Mouse (Mus musculus) lung, embryonic 14.5 days (tissue): ENCODE results near the gene Cx3cl1. TPM values are rescaled to one million over a fixed set of nuclear protein-coding genes. Genes with fewer than 3 reads are reported as not detected.

ENCODE experiments used
- ATAC-seq: fragments of 200-750 bp; cut with Nextera tagmentation; 2 replicates; pipeline ENCODE4 v1.8.0; 2017; ENCODE audit warnings: mild to moderate bottlenecking, moderate TSS enrichment, moderate library complexity; ENCODE audit not compliant: insufficient read depth
- DNase-seq: peaks from one replicate; pipeline ENCODE4 v3.0.0-alpha.2; 2015
- H3K27ac ChIP-seq: fragments of 300-500 bp; sonication (generic); 2 replicates; pipeline ENCODE4 v1.5.1; 2014; ENCODE audit warnings: low read depth, mild to moderate bottlenecking, moderate library complexity
- H3K27me3 ChIP-seq: fragments of 300-500 bp; sonication (generic); 2 replicates; pipeline ENCODE4 v1.6.1; 2014; ENCODE audit warnings: low read length, control low read depth; ENCODE audit not compliant: insufficient read depth
- H3K36me3 ChIP-seq: fragments of 300-500 bp; sonication (generic); 2 replicates; pipeline ENCODE4 v1.6.1; 2014; ENCODE audit warnings: control low read depth; ENCODE audit not compliant: insufficient read depth
- H3K4me1 ChIP-seq: fragments of 300-500 bp; sonication (generic); 2 replicates; pipeline ENCODE4 v1.6.1; 2014; ENCODE audit warnings: antibody characterized with exemption, control low read depth; ENCODE audit not compliant: insufficient read depth
- H3K4me2 ChIP-seq: fragments of 300-500 bp; sonication (generic); 2 replicates; pipeline ENCODE4 v1.6.1; 2014; ENCODE audit warnings: mild to moderate bottlenecking
- H3K4me3 ChIP-seq: fragments of 300-500 bp; sonication (generic); 2 replicates; pipeline ENCODE4 v1.5.1; 2014; ENCODE audit warnings: low read depth, low read length
- H3K9ac ChIP-seq: fragments of 300-500 bp; sonication (generic); 2 replicates; pipeline ENCODE4 v1.6.1; 2014
- H3K9me3 ChIP-seq: fragments of 300-500 bp; sonication (generic); 2 replicates; pipeline ENCODE4 v1.6.1; 2016; ENCODE audit warnings: low read depth, low read length, control low read depth
- CTCF ChIP-seq: IDR thresholded peaks from 2 replicates; pipeline ENCODE4 v1.5.1; 2016; ENCODE audit warnings: antibody characterized with exemption, low read depth
- WGBS: fragments of 180-500 bp; shearing (Covaris S2); extraction: QIAGEN DNeasy Blood & Tissue Kit; methylation state at CpG from one replicate; pipeline ENCODE4 v1.1.7; 2014; 5-methylcytosine and 5-hydroxymethylcytosine counted together
- polyA plus RNA-seq: library from polyadenylated mRNA; unstranded; fragments of >200 nt; fragmentation: Nextera tagmentation; extraction: Ambion mirVana; gene quantifications from 2 replicates; pipeline ENCODE4 v1.2.1, GENCODE M21; 2014

Cx3cl1 gene
- polyA plus RNA-seq, 1 experiment from 2014 or later = 7.3 TPM

DNA sequence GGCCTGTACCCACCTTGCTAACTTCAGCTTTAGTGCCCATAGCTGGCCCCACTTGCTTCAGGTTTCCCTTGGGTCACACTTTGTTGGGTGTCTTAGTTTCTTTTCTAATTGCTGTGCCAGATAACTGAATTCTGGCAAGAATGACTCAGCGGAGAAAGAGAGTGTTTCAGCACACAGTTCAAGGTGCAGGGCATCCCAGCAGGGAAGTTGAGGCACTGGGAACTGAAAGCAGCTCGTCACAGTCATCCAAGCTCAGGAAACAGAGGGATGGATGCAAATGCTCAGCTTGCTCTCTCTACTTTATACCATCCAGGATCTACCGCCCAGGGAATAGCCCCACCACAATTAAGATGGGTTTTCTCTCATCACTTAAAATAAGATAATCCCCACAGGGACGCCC is 23.4 kb upstream of the Cx3cl1 start:
- Histone ChIP-seq H3K4me2 (no peak overlapping the region), H3K9ac (no peak overlapping the region), H3K27ac (no peak overlapping the region), H3K4me3 (no peak overlapping the region), H3K4me1 (no peaks in the 10 kb centered on the region), H3K9me3 (no peaks in the 10 kb centered on the region), H3K27me3 (no peaks in the 10 kb centered on the region), H3K36me3 (no peaks in the 10 kb centered on the region)
- DNase-seq = no peak
- TF ChIP-seq CTCF = no peak
- WGBS = 55% methylated on average over 4 of the region's 4 CpGs
- ATAC-seq = no peak

DNA sequence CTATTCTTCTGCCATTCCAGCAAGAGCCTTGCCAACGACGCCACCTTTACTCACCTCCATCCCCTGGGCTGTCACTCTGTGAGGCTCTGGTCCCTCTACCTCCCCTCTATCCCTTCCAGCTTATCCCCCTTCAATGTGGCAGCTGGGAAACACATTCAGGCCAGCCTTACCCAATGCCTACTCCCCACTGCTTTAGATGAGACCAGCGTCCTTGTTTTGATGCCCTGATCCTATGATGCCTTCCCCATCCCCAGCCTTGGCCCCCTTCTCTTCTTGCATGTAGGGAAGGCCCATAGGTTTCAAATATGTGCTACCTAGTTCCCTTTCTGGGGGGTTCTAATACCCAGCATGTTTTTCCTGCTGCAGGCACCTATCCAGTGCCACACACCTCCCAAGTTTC is 21.9 kb upstream of the Cx3cl1 start:
- Histone ChIP-seq H3K27me3 (no peaks in the 10 kb centered on the region), H3K27ac (no peak overlapping the region), H3K9ac (no peak overlapping the region), H3K4me3 (no peak overlapping the region), H3K4me1 (no peaks in the 10 kb centered on the region), H3K9me3 (no peaks in the 10 kb centered on the region), H3K36me3 (no peaks in the 10 kb centered on the region), H3K4me2 (no peak overlapping the region)
- no peak for DNase-seq
- 73% methylated on average over 3 of the region's 3 CpGs for WGBS
- TF ChIP-seq CTCF = no peak
- ATAC-seq = no peak

DNA sequence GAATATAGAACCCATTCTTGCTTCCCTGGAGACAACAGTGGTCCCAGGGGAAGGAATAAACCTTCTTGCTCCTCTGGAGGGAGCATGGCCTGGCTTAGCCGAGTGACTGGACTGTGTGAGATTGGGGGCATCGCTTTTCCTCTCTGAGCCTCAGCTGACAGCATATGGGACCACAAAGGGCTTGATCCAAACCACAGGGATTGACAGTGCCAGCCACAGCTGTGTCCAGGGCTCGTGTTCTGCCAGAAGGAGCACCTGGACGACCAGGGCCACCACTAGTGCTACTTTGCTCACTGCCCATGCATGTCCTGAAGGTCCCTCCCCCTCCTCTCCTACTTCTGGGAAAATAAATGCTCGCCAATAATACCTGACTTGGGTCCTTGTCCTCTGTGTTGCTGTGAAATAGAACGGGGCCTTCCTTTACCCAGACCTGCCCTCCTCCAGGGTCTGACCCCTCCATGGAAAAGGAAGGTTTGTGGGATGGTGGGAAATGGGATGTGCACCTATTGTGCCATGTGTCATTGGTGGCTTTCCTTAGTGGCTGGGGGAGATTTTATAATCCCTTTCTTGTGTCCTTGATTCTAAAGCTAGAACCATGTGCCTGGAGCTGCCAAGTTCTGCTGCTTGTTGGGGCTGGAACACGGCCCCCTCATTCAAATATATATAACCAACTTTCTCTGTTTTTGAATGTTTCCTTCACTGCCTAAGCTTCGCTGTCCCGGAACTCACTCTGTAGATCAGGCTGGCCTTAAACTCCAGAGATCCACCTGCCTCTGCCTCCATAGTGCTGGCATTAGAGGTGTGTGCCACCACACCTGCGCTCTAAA is 20.6 kb upstream of the Cx3cl1 start:
- WGBS = 77% methylated on average over 10 of the region's 10 CpGs
- H3K36me3 ChIP-seq = no peaks in the 10 kb centered on the region
- no peak overlapping the region for H3K4me3 ChIP-seq
- no peak for DNase-seq
- no peak overlapping the region for H3K9ac ChIP-seq
- no peaks in the 10 kb centered on the region for H3K4me1 ChIP-seq
- ATAC-seq = no peak
- H3K27ac ChIP-seq = no peak overlapping the region
- TF ChIP-seq CTCF = no peak
- no peaks in the 10 kb centered on the region for H3K27me3 ChIP-seq
- no peaks in the 10 kb centered on the region for H3K9me3 ChIP-seq
- H3K4me2 ChIP-seq = no peak overlapping the region

DNA sequence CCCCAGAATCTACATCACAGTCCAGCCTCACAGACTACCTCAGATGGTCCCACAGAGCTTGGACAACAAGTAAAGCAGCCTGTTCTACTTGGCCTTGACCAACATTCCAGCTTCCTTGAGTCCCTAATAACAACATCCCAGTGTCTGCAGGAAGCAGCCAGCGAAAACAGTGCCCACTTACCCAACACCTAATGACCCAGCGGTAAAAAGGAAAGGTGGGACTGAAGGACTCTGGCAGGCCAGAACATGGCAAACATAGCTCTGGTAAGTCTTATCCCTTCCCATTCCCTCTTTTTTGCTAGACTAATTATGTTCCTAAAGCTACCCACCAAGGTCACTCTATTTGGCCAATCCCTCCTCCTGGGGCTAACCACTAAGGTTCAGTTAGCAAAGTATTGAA is 17.8 kb upstream of the Cx3cl1 start:
- TF ChIP-seq CTCF = no peak
- H3K4me3 ChIP-seq = no peak overlapping the region
- H3K9ac ChIP-seq = no peak overlapping the region
- no peaks in the 10 kb centered on the region for H3K4me1 ChIP-seq
- WGBS = 77% methylated on average over 2 of the region's 2 CpGs
- no peaks in the 10 kb centered on the region for H3K27me3 ChIP-seq
- H3K4me2 ChIP-seq = no peak overlapping the region
- no peaks in the 10 kb centered on the region for H3K9me3 ChIP-seq
- DNase-seq (no peak), ATAC-seq (no peak)
- H3K27ac ChIP-seq = no peak overlapping the region
- H3K36me3 ChIP-seq = no peaks in the 10 kb centered on the region

DNA sequence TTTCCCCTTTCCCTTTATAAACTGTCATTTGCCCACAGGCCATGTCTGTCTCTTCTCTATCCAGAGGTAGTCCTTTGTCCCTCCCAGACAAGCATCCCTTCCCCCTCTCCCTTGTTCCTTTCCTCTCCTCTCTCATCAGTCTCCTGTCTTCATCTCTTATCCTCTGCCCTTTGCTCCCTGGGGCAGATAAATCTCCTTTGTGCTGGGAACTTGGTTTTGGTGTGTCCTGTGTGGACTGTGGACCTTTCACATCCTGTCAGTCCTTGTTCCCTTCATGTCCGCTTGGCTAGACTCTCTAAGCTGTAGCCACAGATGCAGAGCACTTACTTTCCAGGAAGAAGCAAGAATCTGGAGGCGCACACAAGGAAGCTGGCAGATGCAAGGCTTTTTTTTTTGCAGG is 17.3 kb upstream of the Cx3cl1 start:
- Histone ChIP-seq H3K9me3 (no peaks in the 10 kb centered on the region), H3K9ac (no peak overlapping the region), H3K4me1 (no peaks in the 10 kb centered on the region), H3K27ac (no peak overlapping the region), H3K36me3 (no peaks in the 10 kb centered on the region), H3K4me3 (no peak overlapping the region), H3K4me2 (no peak overlapping the region), H3K27me3 (no peaks in the 10 kb centered on the region)
- TF ChIP-seq CTCF = no peak
- DNase-seq = no peak
- WGBS = 61% methylated on average over 2 of the region's 2 CpGs
- no peak for ATAC-seq

DNA sequence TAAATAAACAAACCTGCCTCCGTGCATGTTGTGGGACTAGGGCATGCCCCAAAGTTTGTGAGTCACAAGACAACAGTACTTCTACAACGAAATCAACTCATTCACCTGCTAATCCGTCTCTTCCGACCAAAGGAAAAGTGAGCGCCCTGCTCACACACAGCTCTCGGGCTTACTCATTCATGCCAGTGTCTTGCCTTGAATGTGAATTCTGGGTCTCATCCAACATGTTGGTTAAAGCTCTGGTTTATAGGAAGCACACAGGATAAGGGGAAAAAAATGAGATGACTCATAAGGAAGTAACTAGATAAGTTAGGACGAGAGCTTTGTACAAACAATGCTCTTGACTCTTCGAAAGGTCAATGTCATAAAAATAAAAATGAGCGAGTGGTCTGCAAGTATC is 4.8 kb upstream of the Cx3cl1 start:
- DNase-seq = no peak
- peaks cover 11% of the 10 kb centered on the region; the same call in 1 of the 2 replicates for H3K4me1 ChIP-seq
- 53% methylated on average over 9 of the region's 9 CpGs for WGBS

DNA sequence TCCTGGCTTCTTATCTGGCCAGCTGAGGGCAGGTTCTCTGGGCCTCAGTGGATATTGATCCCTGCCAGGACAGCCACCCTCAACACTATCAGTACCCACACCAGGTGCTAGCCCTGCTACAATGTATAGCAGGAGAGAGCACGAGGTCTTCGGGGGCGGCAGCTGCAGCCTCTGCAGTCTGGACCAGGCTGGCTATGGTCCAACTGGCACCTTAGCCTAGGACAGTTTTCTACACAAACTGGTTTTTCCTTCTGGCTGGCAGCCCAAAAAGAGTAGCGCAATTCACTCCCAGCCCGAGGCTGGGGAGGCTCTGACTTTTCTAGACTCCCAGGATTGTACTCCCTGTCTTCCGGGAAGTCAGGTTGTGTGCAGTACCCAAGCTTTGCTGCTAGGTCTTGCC is 864 bp upstream of the Cx3cl1 start:
- Histone ChIP-seq H3K4me1 (peaks cover 11% of the 10 kb centered on the region; the same call in 1 of the 2 replicates), H3K4me3 (no peak overlapping the region), H3K27me3 (peaks cover 37% of the 10 kb centered on the region), H3K9ac (no peak overlapping the region), H3K9me3 (no peaks in the 10 kb centered on the region), H3K36me3 (no peaks in the 10 kb centered on the region), H3K4me2 (peak overlapping the region; percentile 77), H3K27ac (peak overlapping the region; percentile 19)
- WGBS = 18% methylated on average over 6 of the region's 6 CpGs
- DNase-seq (peak; percentile 90), ATAC-seq (peak; percentile 56)
- no peak for TF ChIP-seq CTCF

More for the DNA sequence above, 4.8 kb upstream of the Cx3cl1 start:
- Histone ChIP-seq H3K4me3 (no peak overlapping the region), H3K4me2 (no peak overlapping the region), H3K36me3 (no peaks in the 10 kb centered on the region), H3K9ac (no peak overlapping the region), H3K9me3 (no peaks in the 10 kb centered on the region), H3K27ac (no peak overlapping the region), H3K27me3 (peaks cover 14% of the 10 kb centered on the region; the same call in 1 of the 2 replicates)
- ATAC-seq = no peak
- TF ChIP-seq CTCF = no peak
